Mouse (Mus musculus) heart, embryonic 14.5 days (tissue): ENCODE results near the gene Gm49721. TPM values are rescaled to one million over a fixed set of nuclear protein-coding genes. Genes with fewer than 3 reads are reported as not detected.
"Not testable (repeated sequence)": the region's sequence is repeated elsewhere in the genome, so short reads cannot be mapped to it uniquely, and the experiment has no call there.

Experiments
- ATAC-seq: fragments of 200-750 bp; cut with Nextera tagmentation; 2 replicates; pipeline ENCODE4 v1.8.0; 2017; ENCODE audit warnings: low read depth, moderate TSS enrichment; ENCODE audit not compliant: insufficient number of reproducible peaks, insufficient read depth, low FRiP score
- H3K27ac ChIP-seq, 2 experiments: fragments of 200-500 bp in 1 of 2; fragments of 300-500 bp in 1 of 2; sonication (generic) in 1 of 2; replicated peaks in 1 of 2; 2 replicates each; pipeline ENCODE4 v1.5.1; 2012 to 2014; ENCODE audit warnings: low read depth in 2 of 2, low read length in 2 of 2, control low read depth in 1 of 2, mild to moderate bottlenecking in 1 of 2, mixed read lengths in 1 of 2; ENCODE audit not compliant: control insufficient read depth in 1 of 2, insufficient read depth in 1 of 2
- H3K27me3 ChIP-seq: fragments of 300-500 bp; sonication (generic); 2 replicates; pipeline ENCODE4 v1.6.1; 2014; ENCODE audit warnings: mild to moderate bottlenecking, low read length, control low read depth; ENCODE audit not compliant: control insufficient read depth, insufficient read depth
- H3K36me3 ChIP-seq: fragments of 300-500 bp; sonication (generic); 2 replicates; pipeline ENCODE4 v1.6.1; 2014; ENCODE audit warnings: mild to moderate bottlenecking, control low read depth, low read length, mixed read lengths; ENCODE audit not compliant: control insufficient read depth, insufficient read depth
- H3K4me1 ChIP-seq, 2 experiments: fragments of 200-500 bp in 1 of 2; fragments of 300-500 bp in 1 of 2; sonication (generic) in 1 of 2; 2 replicates each; pipeline ENCODE4 v1.6.1; 2012 to 2014; ENCODE audit warnings: low read length in 2 of 2, control low read depth in 1 of 2, mixed read lengths in 1 of 2; ENCODE audit not compliant: control insufficient read depth in 2 of 2, insufficient read depth in 2 of 2
- H3K4me2 ChIP-seq: fragments of 300-500 bp; sonication (generic); 2 replicates; pipeline ENCODE4 v1.6.1; 2014; ENCODE audit warnings: mild to moderate bottlenecking, low read length
- H3K4me3 ChIP-seq, 2 experiments: fragments of 200-500 bp in 1 of 2; fragments of 300-500 bp in 1 of 2; sonication (generic) in 1 of 2; 2 replicates each; pipeline ENCODE4 v1.5.1; 2012 to 2014; ENCODE audit warnings: low read length in 2 of 2, mild to moderate bottlenecking in 2 of 2, control low read depth in 1 of 2, low read depth in 1 of 2, moderate library complexity in 1 of 2; ENCODE audit not compliant: control insufficient read depth in 1 of 2, insufficient read depth in 1 of 2
- H3K9ac ChIP-seq: fragments of 300-500 bp; sonication (generic); 2 replicates; pipeline ENCODE4 v1.6.1; 2014; ENCODE audit warnings: mild to moderate bottlenecking, low read length
- H3K9me3 ChIP-seq: fragments of 300-500 bp; sonication (generic); 2 replicates; pipeline ENCODE4 v1.6.1; 2016; ENCODE audit warnings: low read length, control low read depth; ENCODE audit not compliant: control insufficient read depth
- WGBS: fragments of 180-500 bp; shearing (Covaris S2); extraction: QIAGEN DNeasy Blood & Tissue Kit; methylation state at CpG from one replicate; pipeline ENCODE4 v1.1.7; 2014; 5-methylcytosine and 5-hydroxymethylcytosine counted together
- polyA plus RNA-seq: library from polyadenylated mRNA; unstranded; fragments of >200 nt; fragmentation: Nextera tagmentation; extraction: Ambion mirVana; gene quantifications from 2 replicates; pipeline ENCODE4 v1.2.1, GENCODE M21; 2014

Gene Gm49721
- polyA plus RNA-seq, 1 experiment from 2014 or later: not detected

DNA sequence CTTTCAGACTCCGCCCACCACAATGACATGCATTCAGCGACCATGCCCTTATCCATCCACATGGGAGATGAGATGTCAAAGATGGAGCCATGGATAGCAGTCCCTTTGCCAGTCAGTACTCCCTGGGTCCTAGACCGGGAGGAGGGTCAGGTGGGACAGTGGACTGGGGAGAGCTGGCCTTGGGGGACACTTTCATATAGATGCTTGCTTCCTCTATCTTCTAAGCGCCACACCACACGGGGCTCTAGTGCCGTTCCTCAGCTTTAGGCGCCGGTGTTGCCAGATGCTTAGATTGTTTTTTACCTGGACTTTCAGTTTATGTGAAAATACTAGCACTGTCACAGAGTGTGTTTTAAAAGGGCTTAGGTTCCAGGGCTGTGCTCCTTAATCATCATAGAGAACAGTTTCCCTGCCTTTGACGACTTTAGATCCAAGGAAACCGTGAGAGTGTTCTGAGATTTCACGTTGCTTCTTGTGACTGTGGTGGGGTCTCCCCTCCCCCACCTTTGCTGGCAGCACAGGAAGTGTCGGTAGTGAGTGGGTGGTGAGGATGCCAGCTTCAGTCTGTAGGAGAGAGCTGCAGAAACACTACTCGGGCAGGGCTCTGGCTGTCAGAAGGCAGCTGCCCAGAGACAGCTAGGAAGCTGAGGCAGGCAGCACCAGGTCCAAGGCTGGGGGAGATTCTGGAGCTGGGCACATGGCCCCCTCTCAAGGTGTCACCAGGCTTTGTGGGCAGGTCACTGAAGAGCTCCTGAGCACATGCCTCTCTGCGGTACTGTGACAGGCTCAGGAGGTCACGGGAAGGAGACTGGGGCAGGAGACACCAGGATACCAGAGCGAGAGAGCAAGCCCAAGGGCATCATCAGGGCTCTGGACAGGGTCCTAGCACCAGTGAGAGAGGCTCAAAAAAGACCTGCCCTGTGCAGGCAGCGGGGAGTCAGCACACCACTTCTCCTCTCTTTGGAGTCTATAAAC, 54.8 kb downstream of the Gm49721 start:
- not testable (repeated sequence) for H3K4me1 ChIP-seq, H3K4me3 ChIP-seq, H3K9ac ChIP-seq, ATAC-seq, H3K9me3 ChIP-seq, H3K27ac ChIP-seq, H3K4me2 ChIP-seq, H3K36me3 ChIP-seq, H3K27me3 ChIP-seq
- 82% methylated on average over 2 of the region's 17 CpGs for WGBS

DNA sequence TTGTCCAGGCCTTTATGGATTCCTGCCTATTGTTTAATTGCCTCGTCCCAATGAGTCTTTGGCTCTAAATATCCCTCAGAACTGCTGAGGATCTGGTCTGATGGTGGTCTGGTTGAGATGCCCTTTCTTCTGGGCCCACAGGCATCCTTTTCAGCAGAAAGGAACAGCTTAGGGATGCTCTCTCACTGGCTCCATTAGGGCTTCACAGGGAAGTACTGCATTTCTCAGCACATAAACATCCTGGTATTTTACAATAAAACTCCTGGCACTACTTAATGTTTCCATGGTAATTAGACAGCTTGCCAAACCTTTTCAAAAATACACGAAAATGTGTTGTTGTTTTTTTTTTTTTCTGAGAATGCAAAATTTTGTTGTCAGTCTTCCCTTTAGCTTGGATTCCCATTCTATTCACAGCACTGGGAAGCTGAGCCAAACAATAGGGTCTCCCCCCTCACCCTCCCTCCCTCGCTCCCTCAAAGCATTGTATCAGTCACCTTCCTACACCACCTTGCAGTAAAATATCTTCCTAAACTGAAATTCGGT, 90.4 kb downstream of the Gm49721 start:
- not testable (repeated sequence) for H3K27ac ChIP-seq, H3K36me3 ChIP-seq, H3K4me1 ChIP-seq, ATAC-seq, H3K4me3 ChIP-seq, H3K9me3 ChIP-seq, H3K27me3 ChIP-seq, H3K4me2 ChIP-seq, H3K9ac ChIP-seq
- WGBS: 78% methylated on average over 2 of the region's 4 CpGs

GRCm38 (mm10) chr17:7069561-7070240, 91.0 kb downstream of the Gm49721 start:
- H3K4me2 ChIP-seq, H3K4me3 ChIP-seq, H3K4me1 ChIP-seq, ATAC-seq, H3K27me3 ChIP-seq, H3K36me3 ChIP-seq, H3K9ac ChIP-seq, H3K9me3 ChIP-seq, H3K27ac ChIP-seq: not testable (repeated sequence)
- 78% methylated on average over 4 of the region's 7 CpGs for WGBS

DNA sequence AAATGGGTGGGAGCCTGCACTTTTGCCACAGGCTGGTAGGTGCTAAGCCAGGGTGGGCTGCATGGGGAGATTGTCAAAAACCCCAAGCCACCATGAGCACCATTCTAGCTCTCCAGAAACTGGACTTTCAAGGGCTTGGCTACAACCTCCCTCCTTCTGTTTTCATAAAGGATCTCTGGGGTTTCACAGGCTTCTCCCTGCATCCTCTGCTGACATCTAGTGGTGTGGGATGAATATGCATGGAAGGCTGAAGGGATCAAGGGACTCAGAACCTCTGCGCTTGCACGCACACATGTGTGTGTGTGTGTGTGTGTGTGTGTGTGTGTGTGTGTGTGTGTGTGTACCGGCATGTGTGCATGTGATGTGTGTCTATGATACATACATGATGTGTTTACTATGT, 95.8 kb downstream of the Gm49721 start:
- not testable (repeated sequence) for H3K27ac ChIP-seq, ATAC-seq, H3K36me3 ChIP-seq, H3K4me1 ChIP-seq, H3K27me3 ChIP-seq, H3K9ac ChIP-seq, H3K9me3 ChIP-seq, H3K4me2 ChIP-seq, H3K4me3 ChIP-seq
- WGBS: 30% methylated on average over 3 of the region's 3 CpGs

DNA sequence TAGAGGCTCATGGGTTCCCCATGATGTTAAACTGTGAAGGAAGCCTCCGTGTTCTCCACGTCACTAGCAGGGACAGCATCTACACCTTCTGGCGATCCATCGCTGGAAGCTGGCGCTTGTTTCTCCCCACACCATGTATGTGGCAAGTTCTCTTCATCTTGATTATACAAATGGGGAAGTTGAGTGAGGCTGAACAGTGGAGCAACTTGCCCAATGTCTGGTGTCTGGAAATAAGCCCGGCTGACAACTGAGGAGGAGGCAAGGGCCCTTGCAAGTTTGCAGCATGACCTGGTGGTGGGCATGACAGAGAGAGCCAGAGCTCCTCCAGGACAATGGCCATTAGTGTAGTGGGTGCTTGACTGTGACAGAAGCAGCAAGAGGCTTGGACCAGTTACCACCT, 96.8 kb downstream of the Gm49721 start:
- H3K4me2 ChIP-seq, H3K4me3 ChIP-seq, H3K9ac ChIP-seq, H3K9me3 ChIP-seq, H3K36me3 ChIP-seq, H3K4me1 ChIP-seq, ATAC-seq, H3K27me3 ChIP-seq, H3K27ac ChIP-seq: not testable (repeated sequence)
- WGBS: 75% methylated on average over 5 of the region's 6 CpGs

DNA sequence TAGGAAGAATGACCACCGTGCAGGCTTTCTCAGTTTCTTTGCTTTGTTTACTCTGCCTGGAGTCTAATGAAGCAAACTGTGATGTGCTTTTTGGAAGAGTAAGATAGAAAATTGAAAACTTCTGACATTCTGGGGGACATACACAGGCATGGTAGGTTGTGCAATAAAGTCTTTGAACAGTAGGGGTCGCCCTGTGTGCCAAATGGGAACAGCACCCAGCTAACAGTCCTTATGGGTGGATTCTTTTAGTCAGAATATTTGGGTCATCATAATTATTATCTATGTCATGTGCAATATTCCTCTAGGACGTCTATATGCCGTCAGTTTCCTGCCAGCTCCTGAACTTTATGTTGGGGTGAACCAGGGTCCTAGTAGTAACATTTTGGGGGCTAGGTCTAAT, 100.9 kb downstream of the Gm49721 start:
- not testable (repeated sequence) for H3K9ac ChIP-seq, H3K27ac ChIP-seq, H3K36me3 ChIP-seq, H3K4me1 ChIP-seq, H3K4me2 ChIP-seq, ATAC-seq, H3K27me3 ChIP-seq, H3K9me3 ChIP-seq, H3K4me3 ChIP-seq
- WGBS: 0% methylated on average over 1 of the region's 4 CpGs

GRCm38 (mm10) chr17:7084523-7084922, 105.8 kb downstream of the Gm49721 start:
- not testable (repeated sequence) for H3K27me3 ChIP-seq, H3K4me3 ChIP-seq, H3K4me1 ChIP-seq, H3K27ac ChIP-seq, H3K36me3 ChIP-seq, H3K9ac ChIP-seq, H3K9me3 ChIP-seq, H3K4me2 ChIP-seq
- no CpG with 5 or more reads among the region's 5 CpGs for WGBS
- peak; percentile 28; the same call in 1 of the 2 replicates for ATAC-seq
